Mouse (Mus musculus) small intestine, adult 2 months (tissue): ENCODE measurements around the gene Hes7.

Source experiments
- CTCF ChIP-seq: fragments of 200-500 bp; IDR thresholded peaks from 2 replicates; pipeline ENCODE4 v1.5.1; 2012; ENCODE audit warnings: low read depth, mild to moderate bottlenecking, control low read depth, inconsistent platforms, low read length, moderate library complexity, mixed read lengths; ENCODE audit not compliant: insufficient replicate concordance, insufficient read length; ENCODE audit errors: extremely low read depth
- POLR2A ChIP-seq: fragments of 200-500 bp; IDR thresholded peaks from 2 replicates; pipeline ENCODE4 v1.6.1; 2012; ENCODE audit warnings: low read depth, mild to moderate bottlenecking, control low read depth, inconsistent platforms, low read length, moderate library complexity

DNA sequence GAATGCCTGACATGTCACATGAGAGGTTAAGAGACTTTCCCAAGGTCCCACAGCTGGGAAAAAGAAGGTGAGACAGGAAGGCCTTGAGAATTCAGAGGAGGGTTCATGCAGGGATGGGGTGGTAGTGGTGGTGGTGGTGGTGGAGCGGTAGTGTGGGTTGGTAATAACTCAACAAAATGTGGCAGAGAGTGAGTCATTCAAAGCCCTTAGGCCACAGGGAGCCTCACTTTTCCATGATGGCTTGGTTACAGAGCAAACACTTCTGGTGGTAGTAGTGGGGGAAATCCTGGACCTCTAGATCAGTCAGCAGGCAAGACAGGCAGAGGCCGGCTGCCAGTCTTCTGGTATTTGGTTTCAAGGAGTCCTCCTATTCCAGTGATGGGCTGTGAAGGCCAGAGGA lies 52.4 kb downstream of the Hes7 start:
- TF ChIP-seq CTCF, result no peak
- TF ChIP-seq POLR2A, result no peak
